ENCODE assay signal across 8 mouse cellular contexts in genomic region chr14:45318426-45319236, GRCm38 (mm10). TPM values are rescaled to one million over a fixed set of nuclear protein-coding genes. Genes with fewer than 3 reads are reported as not detected.
DNase-seq lines count a peak whose midpoint lies in the region; ATAC-seq and TF ChIP-seq lines count a peak whose summit lies in the region.

Gene Ero1l (minus strand): TSS chr14:45318771.

- no peaks in the 10 kb centered on the region for H3K36me3 ChIP-seq in embryonic facial prominence, embryonic 10.5 days (replicated peaks)
- H3K36me3 ChIP-seq in intestine, postnatal 0 days (ENCODE audit: control insufficient read depth, insufficient read depth): no peaks in the 10 kb centered on the region
- no peaks in the 10 kb centered on the region for H3K36me3 ChIP-seq in midbrain, embryonic 11.5 days (ENCODE audit: control insufficient read depth, insufficient read depth, low read length)

- peak within 1 kb of the TSS; percentile 98 for H3K27ac ChIP-seq in embryonic facial prominence, embryonic 10.5 days (replicated peaks)
- H3K27ac ChIP-seq in intestine, postnatal 0 days (ENCODE audit: low read depth, low read length): peak within 1 kb of the TSS; percentile 94
- peak within 1 kb of the TSS; percentile 84 for H3K27ac ChIP-seq in midbrain, embryonic 11.5 days (ENCODE audit: low read depth, low read length)

- H3K9ac ChIP-seq in intestine, postnatal 0 days (ENCODE audit: low read depth, low read length): peak within 1 kb of the TSS; percentile 88
- peak within 1 kb of the TSS; percentile 88 for H3K9ac ChIP-seq in midbrain, embryonic 11.5 days (ENCODE audit: low read length)

- intact Hi-C loops in left cerebral cortex, postnatal 4 days (cut with DNase I): no loop called here

- TF ChIP-seq CTCF in intestine, postnatal 0 days (IDR thresholded peaks at IDR 0.05; ENCODE audit: low read depth): no peak

- peak within 1 kb of the TSS; percentile 86 for H3K4me3 ChIP-seq in embryonic facial prominence, embryonic 10.5 days
- peak within 1 kb of the TSS; percentile 88 for H3K4me3 ChIP-seq in intestine, postnatal 0 days (ENCODE audit: low read depth, low read length)
- H3K4me3 ChIP-seq in midbrain, embryonic 11.5 days (ENCODE audit: low read depth, low read length): peak within 1 kb of the TSS; percentile 79

- 2% methylated on average over 74 of the region's 74 CpGs for WGBS in embryonic facial prominence, embryonic 10.5 days
- 2% methylated on average over 74 of the region's 74 CpGs for WGBS in intestine, postnatal 0 days
- WGBS in midbrain, embryonic 11.5 days: 2% methylated on average over 73 of the region's 74 CpGs

- peak; percentile 90 for ATAC-seq in intestine, postnatal 0 days
- ATAC-seq in midbrain, embryonic 11.5 days (ENCODE audit: low FRiP score): peak; percentile 98

- no peaks in the 10 kb centered on the region for H3K9me3 ChIP-seq in embryonic facial prominence, embryonic 10.5 days
- H3K9me3 ChIP-seq in intestine, postnatal 0 days (ENCODE audit: control insufficient read depth): no peaks in the 10 kb centered on the region
- no peaks in the 10 kb centered on the region for H3K9me3 ChIP-seq in midbrain, embryonic 11.5 days (ENCODE audit: control insufficient read depth, low read length)

- no peaks in the 10 kb centered on the region for H3K27me3 ChIP-seq in embryonic facial prominence, embryonic 10.5 days (replicated peaks; ENCODE audit: low read depth, poor library complexity, severe bottlenecking)
- H3K27me3 ChIP-seq in intestine, postnatal 0 days (replicated peaks; ENCODE audit: control insufficient read depth, insufficient read depth, low read length): no peaks in the 10 kb centered on the region
- no peaks in the 10 kb centered on the region for H3K27me3 ChIP-seq in midbrain, embryonic 11.5 days (ENCODE audit: control insufficient read depth, insufficient read depth, low read length)

- H3K4me1 ChIP-seq in embryonic facial prominence, embryonic 10.5 days: peaks cover 7% of the 10 kb centered on the region
- peaks cover 17% of the 10 kb centered on the region for H3K4me1 ChIP-seq in intestine, postnatal 0 days (replicated peaks; ENCODE audit: control insufficient read depth, insufficient read depth, low read length)
- peaks cover 6% of the 10 kb centered on the region for H3K4me1 ChIP-seq in midbrain, embryonic 11.5 days (ENCODE audit: control insufficient read depth, insufficient read depth, low read length)

- H3K4me2 ChIP-seq in intestine, postnatal 0 days (replicated peaks; ENCODE audit: low read depth): peak within 1 kb of the TSS; percentile 83
- peak within 1 kb of the TSS; percentile 82 for H3K4me2 ChIP-seq in midbrain, embryonic 11.5 days

- peak; percentile 89 for DNase-seq in adrenal gland, postnatal 10 days
- peak; percentile 88 for DNase-seq in embryonic facial prominence, embryonic 10.5 days (ENCODE audit: low spot score)
- no peak for DNase-seq in gonadal fat pad, adult 2 months (ENCODE audit: low read depth)
- peak; percentile 82 for DNase-seq in left cerebral cortex, postnatal 4 days
- peak; percentile 98 for DNase-seq in midbrain, embryonic 11.5 days (ENCODE audit: low spot score, missing footprints)
- DNase-seq in right cerebral cortex, postnatal 4 days: peak; percentile 80
- peak; percentile 91 for DNase-seq in yolk sac, embryonic 10.5 days (ENCODE audit: low spot score)

RNA-seq across cellular contexts. Expression of gene Ero1l, which starts in this region (rescaled TPM):
- total RNA-seq in adrenal gland, postnatal 10 days (2021): 10 to 100 TPM; 29.8 to 34.6 TPM
- 32.7 and 35.5 TPM in 2 replicates for polyA plus RNA-seq in embryonic facial prominence, embryonic 10.5 days (2016; fragmentation: Nextera tagmentation; extraction: Ambion mirVana)
- polyA plus RNA-seq in gonadal fat pad, adult 2 months (2012; rRNA removed): 10.1 and 10.8 TPM in 2 replicates
- 96.3 and 96.6 TPM in 2 replicates for polyA plus RNA-seq in intestine, postnatal 0 days (2015; fragmentation: Nextera tagmentation; extraction: Ambion mirVana)
- 10 to 100 TPM; 22.0 to 22.5 TPM for total RNA-seq in left cerebral cortex, postnatal 4 days (2021)
- 33.8 and 40.9 TPM in 2 replicates for polyA plus RNA-seq in midbrain, embryonic 11.5 days (2014; fragmentation: Nextera tagmentation; extraction: Ambion mirVana)
